Mouse (Mus musculus): ENCODE measurements at regions not wholly inside any gene's neighbourhood (a gene's known extent, or its start where the extent isn't known, plus 50 kb on each side); places are given as distances from the start of the nearest gene placed in this dataset.

GRCm38 (mm10) chr11:114387091-114387490 lies 281.2 kb upstream of the Rpl38 start:
- TF ChIP-seq CTCF (IDR thresholded peaks at IDR 0.05; ENCODE audit: extremely low read depth, insufficient read depth, low read length) (no peak), POLR2A (IDR thresholded peaks at IDR 0.05; ENCODE audit: extremely low read depth, insufficient read depth, low read length) (no peak)
